Mouse (Mus musculus) embryonic facial prominence, embryonic 15.5 days (tissue): Measurements from ENCODE around the gene Nmnat3. TPM values are rescaled to one million over a fixed set of nuclear protein-coding genes. Genes with fewer than 3 reads are reported as not detected.

ENCODE experiments used
- ATAC-seq: fragments of 200-750 bp; cut with Nextera tagmentation; 2 replicates; pipeline ENCODE4 v1.8.0; 2017; ENCODE audit warnings: low read depth, moderate TSS enrichment; ENCODE audit not compliant: insufficient number of reproducible peaks, low FRiP score, low TSS enrichment
- H3K27ac ChIP-seq: fragments of 300-500 bp; sonication (generic); replicated peaks from 2 replicates; pipeline ENCODE4 v1.5.1; 2015; ENCODE audit warnings: mild to moderate bottlenecking, inconsistent platforms
- H3K27me3 ChIP-seq: fragments of 300-500 bp; sonication (generic); 2 replicates; pipeline ENCODE4 v1.6.1; 2015; ENCODE audit warnings: inconsistent platforms
- H3K36me3 ChIP-seq: fragments of 300-500 bp; sonication (generic); 2 replicates; pipeline ENCODE4 v1.6.1; 2015; ENCODE audit warnings: mild to moderate bottlenecking, inconsistent platforms
- H3K4me1 ChIP-seq: fragments of 300-500 bp; sonication (generic); 2 replicates; pipeline ENCODE4 v1.6.1; 2015; ENCODE audit warnings: inconsistent platforms
- H3K4me2 ChIP-seq: fragments of 300-500 bp; sonication (generic); replicated peaks from 2 replicates; pipeline ENCODE4 v1.6.1; 2015; ENCODE audit warnings: mild to moderate bottlenecking, inconsistent platforms
- H3K4me3 ChIP-seq: fragments of 300-500 bp; sonication (generic); replicated peaks from 2 replicates; pipeline ENCODE4 v1.5.1; 2015; ENCODE audit warnings: mild to moderate bottlenecking, inconsistent platforms
- H3K9ac ChIP-seq: fragments of 300-500 bp; sonication (generic); 2 replicates; pipeline ENCODE4 v1.6.1; 2015; ENCODE audit warnings: inconsistent platforms
- H3K9me3 ChIP-seq: fragments of 300-500 bp; sonication (generic); replicated peaks from 2 replicates; pipeline ENCODE4 v1.6.1; 2016; ENCODE audit warnings: inconsistent platforms
- WGBS: fragments of 180-500 bp; shearing (Covaris S2); methylation state at CpG from one replicate; pipeline ENCODE4 v1.1.7; 2015; 5-methylcytosine and 5-hydroxymethylcytosine counted together
- polyA plus RNA-seq: library from polyadenylated mRNA; unstranded; fragments of >200 nt; fragmentation: Nextera tagmentation; extraction: Ambion mirVana; gene quantifications from 2 replicates; pipeline ENCODE4 v1.2.1, GENCODE M21; 2015

Gene Nmnat3
- polyA plus RNA-seq, 1 experiment from 2014 or later: 7.9 TPM

DNA sequence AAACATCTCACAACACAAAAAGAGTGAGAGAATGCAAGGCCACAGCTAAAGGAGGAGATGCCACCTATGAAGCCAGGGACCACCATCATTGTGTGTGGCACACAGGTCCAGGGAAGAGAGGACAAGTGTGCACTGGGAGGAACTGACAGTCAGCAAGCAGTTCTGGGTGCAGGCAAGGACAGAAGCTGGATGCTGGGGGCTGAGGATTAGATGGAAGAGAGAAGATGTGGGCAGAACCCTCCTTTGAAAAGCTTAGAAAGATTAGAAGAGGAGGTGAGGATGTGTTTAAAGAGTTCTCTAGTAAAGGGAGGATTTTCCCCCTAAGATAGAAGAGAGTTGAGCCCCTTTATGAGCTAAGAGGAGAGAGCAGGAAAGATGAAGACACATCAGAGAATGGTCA, 2.4 kb downstream of the Nmnat3 start:
- H3K27ac ChIP-seq: no peak overlapping the region
- no peak overlapping the region for H3K4me3 ChIP-seq
- H3K36me3 ChIP-seq: no peaks in the 10 kb centered on the region
- no peaks in the 10 kb centered on the region for H3K9me3 ChIP-seq
- H3K9ac ChIP-seq: no peak overlapping the region
- H3K4me1 ChIP-seq: no peaks in the 10 kb centered on the region
- no peak for ATAC-seq
- H3K4me2 ChIP-seq: no peak overlapping the region
- no peaks in the 10 kb centered on the region for H3K27me3 ChIP-seq

DNA sequence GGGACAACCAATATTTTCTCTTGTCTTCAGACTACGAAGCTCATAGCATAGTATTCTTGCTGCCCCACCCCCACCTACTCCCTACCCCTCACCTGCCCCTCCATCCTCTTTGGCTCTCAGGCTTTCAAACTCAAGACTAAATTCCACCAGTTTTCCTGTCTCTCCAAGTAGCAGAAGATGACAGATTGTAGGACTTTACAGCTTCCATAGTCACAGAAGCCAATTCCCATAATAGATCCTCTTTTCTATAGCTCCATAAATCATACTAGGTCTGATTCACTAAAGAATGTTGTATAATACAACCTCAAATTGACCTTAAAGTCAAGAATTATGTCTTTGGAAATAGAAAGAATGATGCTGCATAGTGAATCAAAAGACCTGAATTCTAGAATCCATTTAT, 3.4 kb downstream of the Nmnat3 start:
- 88% methylated on average over 1 of the region's 1 CpGs for WGBS

DNA sequence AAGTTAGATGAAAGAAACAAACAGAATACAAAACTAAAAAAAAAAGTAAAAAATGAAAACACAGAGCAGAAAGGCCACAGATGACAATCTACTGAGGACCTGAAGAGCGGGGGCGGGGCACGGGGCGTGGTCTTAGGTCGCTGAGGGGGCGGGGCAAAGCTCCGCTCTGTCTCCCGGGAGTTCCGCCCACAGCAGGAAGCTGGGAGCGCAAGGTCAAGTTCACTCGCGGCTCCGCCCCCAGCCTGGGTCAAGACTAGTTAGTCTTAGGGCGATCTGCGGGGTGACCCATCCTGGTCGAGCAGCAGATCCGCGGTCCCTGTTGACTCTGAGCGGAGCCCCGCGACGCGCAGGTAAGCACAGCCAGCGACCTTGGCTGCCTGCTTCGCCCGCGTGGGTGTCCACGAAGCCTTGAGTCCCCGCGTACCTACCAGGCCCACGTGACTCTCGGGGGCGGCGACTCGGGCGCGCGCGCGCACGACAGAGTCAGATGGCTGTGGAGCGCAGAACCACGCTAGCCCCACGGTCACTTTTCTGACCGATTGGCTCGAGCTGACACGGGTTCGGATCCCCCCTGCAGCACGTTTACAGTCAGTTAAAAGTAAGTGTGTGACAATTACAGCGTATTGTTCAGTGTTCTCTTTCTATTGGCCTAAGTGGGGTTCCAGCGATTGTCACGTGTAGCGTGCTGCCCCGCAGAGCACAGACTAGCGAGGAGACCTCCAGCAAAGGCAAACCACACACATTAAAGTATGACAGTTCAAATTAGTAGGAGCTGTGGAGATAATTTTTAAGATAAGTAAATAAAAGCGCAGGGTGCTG, 9.4 kb downstream of the Nmnat3 start:
- no peaks in the 10 kb centered on the region for H3K36me3 ChIP-seq
- peak overlapping the region; percentile 64 for H3K4me3 ChIP-seq
- H3K4me2 ChIP-seq: peak overlapping the region; percentile 88
- H3K27ac ChIP-seq: peak overlapping the region; percentile 82
- ATAC-seq: peak; percentile 69
- H3K27me3 ChIP-seq: no peaks in the 10 kb centered on the region
- peaks cover 6% of the 10 kb centered on the region for H3K4me1 ChIP-seq
- no peaks in the 10 kb centered on the region for H3K9me3 ChIP-seq
- under 1% methylated on average over 56 of the region's 56 CpGs for WGBS
- peak overlapping the region; percentile 31 for H3K9ac ChIP-seq

More for the DNA sequence above, 3.4 kb downstream of the Nmnat3 start:
- ATAC-seq: no peak
- Histone ChIP-seq H3K4me2 (no peak overlapping the region), H3K9me3 (no peaks in the 10 kb centered on the region), H3K4me1 (no peaks in the 10 kb centered on the region), H3K27me3 (no peaks in the 10 kb centered on the region), H3K9ac (no peak overlapping the region), H3K4me3 (no peak overlapping the region), H3K36me3 (no peaks in the 10 kb centered on the region), H3K27ac (no peak overlapping the region)

DNA sequence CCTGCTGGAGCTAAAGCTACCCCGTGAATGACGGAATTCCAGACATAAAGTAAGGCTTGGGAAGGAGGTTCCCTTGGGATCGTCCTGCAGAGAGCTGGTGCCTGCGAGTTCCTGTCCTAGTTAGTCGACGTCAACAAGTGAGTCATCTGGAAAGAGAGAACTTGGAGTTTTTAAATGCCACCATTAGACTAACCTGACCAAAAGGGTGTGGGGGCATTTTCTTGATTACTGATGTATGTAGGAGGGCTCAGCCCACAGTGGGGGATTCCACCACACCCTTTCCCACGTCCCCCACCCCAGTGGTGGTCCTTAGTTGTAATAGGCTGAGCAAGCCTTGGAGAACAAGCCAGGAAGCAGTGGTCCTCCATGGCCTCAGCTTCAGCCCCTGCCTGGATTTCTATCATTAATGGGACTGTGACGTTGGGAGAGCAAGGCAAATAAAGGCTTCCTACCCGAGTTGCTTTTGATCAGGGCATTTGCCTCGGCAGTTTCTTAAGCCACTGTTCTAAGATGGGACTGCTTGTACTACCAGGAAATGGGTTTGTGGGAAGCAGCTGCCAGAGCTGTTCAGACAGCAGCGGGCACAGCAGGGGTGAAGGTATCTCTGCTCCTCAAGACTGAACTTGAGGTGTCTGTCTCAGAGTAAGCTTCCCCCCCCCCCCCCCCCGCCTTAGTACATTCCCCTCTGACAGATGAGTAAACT, 10.2 kb downstream of the Nmnat3 start:
- H3K4me1 ChIP-seq: peaks cover 6% of the 10 kb centered on the region
- H3K4me2 ChIP-seq: peak overlapping the region; percentile 88
- H3K9ac ChIP-seq: no peak overlapping the region
- no peaks in the 10 kb centered on the region for H3K9me3 ChIP-seq
- ATAC-seq: 0 out of 2 replicates have a peak, but pooled peaks have one; percentile 56
- no peaks in the 10 kb centered on the region for H3K36me3 ChIP-seq
- 10% methylated on average over 11 of the region's 12 CpGs for WGBS
- H3K27me3 ChIP-seq: no peaks in the 10 kb centered on the region
- peak overlapping the region; percentile 64 for H3K4me3 ChIP-seq
- no peak overlapping the region; the same call in 1 of the 2 replicates for H3K27ac ChIP-seq

DNA sequence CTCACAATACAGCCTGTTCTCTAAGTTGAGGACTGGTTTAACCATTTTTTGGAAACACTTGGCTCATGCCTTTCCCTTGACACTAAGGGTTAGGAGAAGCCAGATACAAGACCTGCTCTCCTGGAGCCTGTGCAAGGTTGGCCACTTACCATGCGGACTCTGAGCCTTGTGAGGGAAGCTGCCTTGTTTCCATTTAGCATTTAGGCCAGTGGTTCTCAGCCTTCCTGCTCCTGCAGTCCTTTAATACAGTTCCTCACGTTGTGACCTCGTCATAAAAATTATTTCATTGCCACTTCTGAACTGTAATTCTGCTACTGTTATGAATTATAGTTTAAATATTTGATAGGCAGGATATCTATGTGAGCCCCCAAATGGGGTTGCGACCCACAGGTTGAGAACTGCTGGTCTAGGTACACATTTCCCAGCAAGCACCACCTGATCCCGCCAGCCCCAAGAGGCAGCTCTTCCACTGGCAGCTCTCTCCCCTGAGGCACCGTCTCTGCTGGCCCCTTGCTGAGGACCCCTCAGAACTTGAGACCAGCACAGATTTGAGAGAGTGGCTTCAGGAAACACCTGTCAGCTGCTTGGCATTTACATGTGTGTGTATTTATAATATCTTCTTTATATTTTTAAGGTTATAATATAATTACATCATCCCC, 10.8 kb downstream of the Nmnat3 start:
- no peaks in the 10 kb centered on the region for H3K9me3 ChIP-seq
- no peak overlapping the region for H3K9ac ChIP-seq
- no peak for ATAC-seq
- H3K4me3 ChIP-seq: no peak overlapping the region
- no peaks in the 10 kb centered on the region for H3K36me3 ChIP-seq
- WGBS: 64% methylated on average over 6 of the region's 6 CpGs
- peaks cover 6% of the 10 kb centered on the region for H3K4me1 ChIP-seq
- no peak overlapping the region for H3K4me2 ChIP-seq
- H3K27me3 ChIP-seq: no peaks in the 10 kb centered on the region
- H3K27ac ChIP-seq: no peak overlapping the region

DNA sequence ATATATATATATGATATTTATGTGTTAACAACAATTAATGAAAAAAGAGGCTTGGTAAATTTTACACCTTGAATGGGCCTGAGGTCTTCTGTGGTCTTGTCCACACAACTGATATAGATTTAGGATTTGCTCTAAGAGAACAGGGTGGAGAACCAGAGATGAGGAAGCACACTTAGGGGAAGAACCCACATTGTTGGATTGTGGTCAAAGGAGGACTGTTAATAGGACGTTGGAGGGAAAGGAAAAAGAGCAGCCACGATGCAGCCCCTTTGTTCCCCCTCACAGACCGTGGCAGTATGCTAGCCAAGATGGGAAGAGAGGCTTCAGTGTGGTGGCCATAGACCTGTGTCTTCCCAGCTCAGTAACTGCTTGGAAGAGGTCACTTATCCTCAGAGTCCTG, 11.5 kb downstream of the Nmnat3 start:
- H3K4me2 ChIP-seq: no peak overlapping the region
- ATAC-seq: no peak
- no peaks in the 10 kb centered on the region for H3K9me3 ChIP-seq
- H3K36me3 ChIP-seq: no peaks in the 10 kb centered on the region
- 61% methylated on average over 3 of the region's 3 CpGs for WGBS
- peaks cover 6% of the 10 kb centered on the region for H3K4me1 ChIP-seq
- H3K27me3 ChIP-seq: no peaks in the 10 kb centered on the region
- no peak overlapping the region for H3K4me3 ChIP-seq
- no peak overlapping the region for H3K9ac ChIP-seq
- H3K27ac ChIP-seq: no peak overlapping the region

DNA sequence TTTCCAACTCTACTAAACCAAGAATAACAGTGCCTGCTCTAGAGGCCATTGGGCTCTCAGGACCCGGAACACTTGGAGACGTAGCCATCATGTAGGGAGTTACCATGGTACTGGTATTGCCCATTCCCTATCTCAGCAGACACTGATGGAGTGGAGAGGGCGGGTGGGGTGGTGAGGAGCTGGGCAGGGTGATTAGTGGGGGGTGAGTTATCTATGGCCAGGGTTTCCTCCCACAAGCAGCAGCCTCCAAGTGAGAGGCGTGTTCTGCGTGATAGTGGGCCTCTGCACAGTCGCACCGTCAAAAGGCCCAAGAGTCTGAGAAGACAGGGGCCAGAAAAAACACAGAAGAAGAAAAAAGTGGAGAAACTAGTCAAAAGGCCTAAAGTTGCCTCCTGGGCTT, 12.0 kb downstream of the Nmnat3 start:
- WGBS: 87% methylated on average over 7 of the region's 7 CpGs

DNA sequence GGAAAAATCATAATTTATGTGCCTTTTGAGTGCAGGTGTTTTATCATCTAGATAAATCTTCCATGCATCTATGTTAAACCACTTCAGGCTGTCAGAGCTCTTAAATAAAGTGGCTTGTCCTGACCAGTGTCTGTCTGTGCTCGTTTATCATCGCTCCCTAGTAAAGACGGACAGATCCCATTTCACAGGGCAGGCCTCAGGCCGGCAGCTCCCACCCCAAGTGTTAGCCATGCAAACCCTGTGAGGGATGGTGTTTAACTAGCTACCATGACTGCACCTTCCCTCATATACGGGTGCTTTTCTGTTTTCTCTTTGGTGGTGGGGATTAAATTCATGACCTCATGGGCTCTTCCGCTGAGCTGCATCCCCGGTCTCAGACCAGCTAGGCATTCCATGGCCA, 13.3 kb downstream of the Nmnat3 start:
- H3K27ac ChIP-seq: no peak overlapping the region
- H3K4me2 ChIP-seq: no peak overlapping the region
- no peak overlapping the region for H3K4me3 ChIP-seq
- WGBS: 66% methylated on average over 7 of the region's 7 CpGs
- H3K9ac ChIP-seq: no peak overlapping the region
- no peaks in the 10 kb centered on the region for H3K36me3 ChIP-seq
- ATAC-seq: no peak
- H3K4me1 ChIP-seq: peaks cover 6% of the 10 kb centered on the region
- no peaks in the 10 kb centered on the region for H3K9me3 ChIP-seq
- no peaks in the 10 kb centered on the region for H3K27me3 ChIP-seq

More for the DNA sequence above, 12.0 kb downstream of the Nmnat3 start:
- H3K27ac ChIP-seq: no peak overlapping the region
- no peak overlapping the region for H3K4me2 ChIP-seq
- H3K36me3 ChIP-seq: no peaks in the 10 kb centered on the region
- no peaks in the 10 kb centered on the region for H3K9me3 ChIP-seq
- H3K4me3 ChIP-seq: no peak overlapping the region
- ATAC-seq: no peak
- H3K4me1 ChIP-seq: peaks cover 6% of the 10 kb centered on the region
- no peaks in the 10 kb centered on the region for H3K27me3 ChIP-seq
- H3K9ac ChIP-seq: no peak overlapping the region

DNA sequence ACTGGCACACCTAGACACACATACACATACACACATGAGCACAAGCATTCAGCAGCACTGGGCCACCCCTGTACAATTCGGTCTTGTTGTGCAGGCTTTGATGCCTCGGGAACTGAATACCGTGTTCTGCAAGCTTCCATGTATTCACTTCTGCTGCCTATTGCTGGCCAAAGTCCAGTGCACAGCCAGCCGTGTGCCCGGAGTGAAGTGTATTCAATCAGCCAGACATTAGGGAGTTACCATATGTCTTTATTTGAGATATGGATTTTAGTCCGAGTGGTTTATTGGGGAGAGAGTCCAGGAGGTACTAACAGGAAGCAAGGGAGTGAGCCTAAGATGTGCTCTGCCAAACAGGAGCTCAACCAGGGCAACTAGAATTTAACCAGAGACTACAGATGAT, 19.8 kb downstream of the Nmnat3 start:
- no peaks in the 10 kb centered on the region for H3K27me3 ChIP-seq
- 78% methylated on average over 6 of the region's 6 CpGs for WGBS

DNA sequence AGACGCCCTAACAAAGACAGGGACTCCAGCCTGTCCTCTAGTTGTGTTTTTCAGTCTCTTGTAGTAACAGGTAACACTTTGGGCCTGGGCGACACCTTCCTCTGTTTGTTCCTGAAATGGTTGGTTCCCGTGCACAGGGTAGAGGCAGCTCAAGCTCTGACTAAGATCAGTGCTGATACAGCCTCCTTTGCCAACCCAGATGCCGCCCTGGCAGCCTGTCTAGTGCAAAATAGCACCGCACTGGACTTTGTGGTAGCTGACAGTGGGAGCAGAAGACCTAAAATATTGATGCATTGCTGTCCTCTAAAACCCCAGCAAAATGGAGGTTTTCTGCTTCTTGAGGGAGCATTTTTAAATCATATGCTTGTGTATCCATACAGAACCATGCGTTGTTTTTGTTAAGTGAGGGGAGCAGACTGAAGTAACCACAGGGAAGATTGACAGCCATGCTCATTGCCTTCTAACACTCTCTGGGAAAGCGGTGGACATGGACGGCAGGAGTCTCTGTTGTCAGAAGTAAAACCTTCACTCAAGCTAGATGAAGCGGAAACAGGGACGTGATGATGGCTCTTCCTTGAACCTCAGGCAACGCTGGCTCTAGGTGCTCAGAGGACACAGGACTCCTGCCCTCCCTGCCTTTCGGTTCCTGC, 24.2 kb downstream of the Nmnat3 start:
- Histone ChIP-seq H3K9ac (no peak overlapping the region), H3K4me3 (no peak overlapping the region), H3K4me1 (no peaks in the 10 kb centered on the region), H3K27ac (no peak overlapping the region), H3K9me3 (no peaks in the 10 kb centered on the region), H3K27me3 (no peaks in the 10 kb centered on the region), H3K36me3 (no peaks in the 10 kb centered on the region), H3K4me2 (no peak overlapping the region)
- no peak for ATAC-seq
- WGBS: 84% methylated on average over 12 of the region's 12 CpGs

More for the DNA sequence above, 19.8 kb downstream of the Nmnat3 start:
- ATAC-seq: no peak
- Histone ChIP-seq H3K4me2 (no peak overlapping the region), H3K36me3 (no peaks in the 10 kb centered on the region), H3K4me3 (no peak overlapping the region), H3K27ac (no peak overlapping the region), H3K4me1 (no peaks in the 10 kb centered on the region), H3K9ac (no peak overlapping the region), H3K9me3 (no peaks in the 10 kb centered on the region)
